Mouse (Mus musculus): ENCODE measurements around the gene Cab39l. TPM values are rescaled to one million over a fixed set of nuclear protein-coding genes. Genes with fewer than 3 reads are reported as not detected.

Gene Cab39l
- polyA plus RNA-seq, 2 experiments: 8.4 to 30.0 TPM

DNA sequence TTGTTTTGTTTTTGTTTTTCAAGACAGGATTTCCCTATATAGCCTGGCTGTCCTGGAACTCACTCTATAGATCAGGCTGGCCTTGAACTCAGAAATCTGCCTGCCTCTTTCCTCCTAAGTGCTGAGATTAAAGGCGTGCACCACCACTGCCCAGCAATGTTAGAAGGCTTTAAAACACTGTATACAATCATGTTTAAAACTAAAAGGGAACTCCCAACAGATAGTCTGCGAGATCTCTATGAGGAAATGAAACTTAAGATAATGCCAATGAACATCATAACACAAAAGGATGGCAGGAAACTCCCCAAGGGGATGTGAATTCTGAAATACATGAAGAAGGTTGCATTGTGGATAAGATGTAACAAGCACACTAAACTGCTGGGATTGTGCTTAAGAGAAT lies 2.3 kb upstream of the Cab39l start:
- DNase-seq (ENCODE audit: low read depth in 3 of 3, low spot score in 3 of 3) (no peak), ATAC-seq (ENCODE audit: insufficient read depth) (no peak)
- H3K27ac ChIP-seq: no peak overlapping the region
- no peak overlapping the region for H3K4me3 ChIP-seq (ENCODE audit: insufficient read depth in 1 of 2, low read depth in 2 of 2, low read length in 2 of 2)
- no peak overlapping the region for H3K9ac ChIP-seq (replicated peaks)
- TF ChIP-seq EP300 (IDR thresholded peaks at IDR 0.05; ENCODE audit: low read depth): no peak
- no peak for TF ChIP-seq CTCF (IDR thresholded peaks at IDR 0.05; ENCODE audit: low read depth)
- peaks cover 4 to 7% of the 10 kb centered on the region in 2 experiments for H3K4me1 ChIP-seq (replicated peaks; ENCODE audit: control insufficient read depth in 2 of 2, insufficient read depth in 2 of 2, low read length in 1 of 2)
- WGBS (ENCODE audit: insufficient replicate concordance): 50% methylated on average over 2 of the region's 2 CpGs
- H3K9me3 ChIP-seq (ENCODE audit: control insufficient read depth, low read length): no peaks in the 10 kb centered on the region
- peaks cover 3% of the 10 kb centered on the region for H3K36me3 ChIP-seq (replicated peaks; ENCODE audit: control insufficient read depth, insufficient read depth, low read depth)
- no peaks in the 10 kb centered on the region for H3K27me3 ChIP-seq (ENCODE audit: control insufficient read depth, insufficient read depth, low read length)
- H3K4me2 ChIP-seq (ENCODE audit: low read depth): peak overlapping the region; percentile 70; the same call in 1 of the 2 replicates

DNA sequence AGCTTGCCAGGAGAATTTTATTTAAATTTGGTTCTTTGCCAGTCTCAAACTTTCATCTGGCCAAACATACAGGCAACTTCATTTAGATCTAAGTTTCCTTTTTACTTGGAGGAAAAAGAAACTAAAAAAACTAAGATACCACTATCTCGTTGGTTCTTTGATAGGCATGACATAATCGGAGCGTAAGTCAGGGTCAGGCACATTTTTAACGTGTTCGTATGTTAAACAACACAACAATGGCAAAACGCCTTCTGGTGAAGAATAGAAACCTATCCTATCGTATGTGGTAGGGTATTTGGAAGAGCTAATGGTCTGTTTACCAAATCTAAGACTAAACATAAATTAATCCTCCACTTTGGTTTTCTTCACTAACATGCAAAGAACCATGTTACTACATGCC lies 733 bp upstream of the Cab39l start:
- 2% methylated on average over 7 of the region's 7 CpGs for WGBS (ENCODE audit: insufficient replicate concordance)
- DNase-seq (ENCODE audit: low read depth in 3 of 3, low spot score in 3 of 3) (no peak), ATAC-seq (ENCODE audit: insufficient read depth) (no peak)

DNA sequence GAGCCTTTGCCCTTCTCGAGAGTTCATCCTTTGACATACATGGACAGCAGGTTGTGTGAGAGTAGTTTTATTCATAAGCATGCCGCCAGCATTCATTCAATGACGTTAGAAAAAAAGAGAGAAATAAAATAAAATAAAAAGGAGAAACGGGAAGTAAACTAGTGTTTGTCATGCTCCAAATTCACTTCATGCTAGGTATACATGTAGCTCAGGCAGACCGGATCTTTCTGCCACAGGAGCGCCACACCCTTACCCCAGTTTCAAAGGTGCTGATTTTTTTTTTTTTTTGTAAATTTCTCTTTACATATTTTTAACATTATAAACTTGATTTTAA lies 667 bp downstream of the Cab39l start:
- WGBS (ENCODE audit: insufficient replicate concordance): 2% methylated on average over 6 of the region's 6 CpGs
- Histone ChIP-seq H3K4me2 (ENCODE audit: low read depth) (peak overlapping the region; percentile 85), H3K27me3 (ENCODE audit: control insufficient read depth, insufficient read depth, low read length) (no peaks in the 10 kb centered on the region), H3K9me3 (ENCODE audit: control insufficient read depth, low read length) (no peaks in the 10 kb centered on the region), H3K4me3 (ENCODE audit: insufficient read depth in 1 of 2, low read depth in 2 of 2, low read length in 2 of 2) (peak overlapping the region; percentile 92 to 96), H3K4me1 (replicated peaks; ENCODE audit: control insufficient read depth in 2 of 2, insufficient read depth in 2 of 2, low read length in 1 of 2) (peaks cover 4 to 7% of the 10 kb centered on the region in 2 experiments), H3K27ac (peak overlapping the region; percentile 82), H3K36me3 (replicated peaks; ENCODE audit: control insufficient read depth, insufficient read depth, low read depth) (peaks cover 3% of the 10 kb centered on the region), H3K9ac (replicated peaks) (peak overlapping the region; percentile 95)
- TF ChIP-seq CTCF (IDR thresholded peaks at IDR 0.05; ENCODE audit: low read depth): no peak
- TF ChIP-seq EP300 (IDR thresholded peaks at IDR 0.05; ENCODE audit: low read depth): no peak
- no peak for ATAC-seq (ENCODE audit: insufficient read depth)
- DNase-seq (ENCODE audit: low read depth in 3 of 3, low spot score in 3 of 3): peak in 1 of 3 experiments; percentile 29

More for the DNA sequence above, 733 bp upstream of the Cab39l start:
- H3K36me3 ChIP-seq (replicated peaks; ENCODE audit: control insufficient read depth, insufficient read depth, low read depth): peaks cover 3% of the 10 kb centered on the region
- H3K27me3 ChIP-seq (ENCODE audit: control insufficient read depth, insufficient read depth, low read length): no peaks in the 10 kb centered on the region
- peak overlapping the region; percentile 70 for H3K4me2 ChIP-seq (ENCODE audit: low read depth)
- H3K9ac ChIP-seq (replicated peaks): peak overlapping the region; percentile 95
- H3K9me3 ChIP-seq (ENCODE audit: control insufficient read depth, low read length): no peaks in the 10 kb centered on the region
- H3K27ac ChIP-seq: peak overlapping the region; percentile 82
- peaks cover 4 to 7% of the 10 kb centered on the region in 2 experiments for H3K4me1 ChIP-seq (replicated peaks; ENCODE audit: control insufficient read depth in 2 of 2, insufficient read depth in 2 of 2, low read length in 1 of 2)
- H3K4me3 ChIP-seq (ENCODE audit: insufficient read depth in 1 of 2, low read depth in 2 of 2, low read length in 2 of 2): peak overlapping the region; percentile 79 to 92
- TF ChIP-seq EP300 (IDR thresholded peaks at IDR 0.05; ENCODE audit: low read depth): no peak
- no peak for TF ChIP-seq CTCF (IDR thresholded peaks at IDR 0.05; ENCODE audit: low read depth)

DNA sequence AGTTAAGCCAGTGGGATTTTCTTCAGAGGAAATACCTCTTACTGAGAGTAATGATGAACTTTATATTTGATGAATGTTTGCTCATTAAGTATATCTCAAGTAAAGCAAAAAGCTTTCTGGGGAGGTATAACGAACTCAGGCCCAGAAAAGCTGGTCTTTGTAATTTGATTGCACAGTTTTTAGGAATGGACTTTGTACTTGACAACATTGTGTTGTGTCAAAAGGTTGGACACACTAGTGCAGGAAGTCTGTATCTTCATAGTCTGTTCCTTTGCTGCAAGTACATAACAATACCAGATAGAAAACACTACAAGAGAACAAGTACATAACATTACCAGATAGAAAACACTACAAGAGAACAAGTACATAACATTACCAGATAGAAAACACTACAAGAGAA lies 4.6 kb downstream of the Cab39l start:
- no peak overlapping the region for H3K27ac ChIP-seq
- TF ChIP-seq CTCF (IDR thresholded peaks at IDR 0.05; ENCODE audit: low read depth) (no peak), EP300 (IDR thresholded peaks at IDR 0.05; ENCODE audit: low read depth) (no peak)

DNA sequence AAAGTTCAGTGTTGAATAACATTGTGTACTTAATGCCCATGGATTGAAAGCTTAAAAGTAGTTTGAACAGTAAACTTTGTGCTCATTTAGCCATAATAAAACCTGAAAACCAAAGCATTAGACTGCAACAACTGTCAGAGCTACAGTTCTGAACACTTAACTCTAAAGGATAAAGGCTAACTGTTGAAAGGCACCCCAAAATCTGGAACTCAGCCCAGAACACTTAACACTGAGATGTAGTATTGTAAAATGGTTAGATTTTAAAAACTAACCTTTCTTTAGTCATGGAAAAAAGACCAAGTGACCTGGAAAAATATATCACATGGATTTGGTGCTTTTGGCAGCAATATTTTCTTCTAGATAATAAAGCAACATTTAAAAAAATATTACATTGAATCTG lies 7.2 kb downstream of the Cab39l start:
- H3K4me3 ChIP-seq (ENCODE audit: insufficient read depth in 1 of 2, low read depth in 2 of 2, low read length in 2 of 2): no peak overlapping the region
- TF ChIP-seq EP300 (IDR thresholded peaks at IDR 0.05; ENCODE audit: low read depth) (no peak), CTCF (IDR thresholded peaks at IDR 0.05; ENCODE audit: low read depth) (no peak)

More for the DNA sequence above, 4.6 kb downstream of the Cab39l start:
- Histone ChIP-seq H3K36me3 (replicated peaks; ENCODE audit: control insufficient read depth, insufficient read depth, low read depth) (no peaks in the 10 kb centered on the region), H3K4me2 (ENCODE audit: low read depth) (no peak overlapping the region), H3K4me1 (replicated peaks; ENCODE audit: control insufficient read depth in 2 of 2, insufficient read depth in 2 of 2, low read length in 1 of 2) (peaks cover 2 to 3% of the 10 kb centered on the region in 2 experiments), H3K27me3 (ENCODE audit: control insufficient read depth, insufficient read depth, low read length) (no peaks in the 10 kb centered on the region), H3K9me3 (ENCODE audit: control insufficient read depth, low read length) (no peaks in the 10 kb centered on the region), H3K9ac (replicated peaks) (no peak overlapping the region), H3K4me3 (ENCODE audit: insufficient read depth in 1 of 2, low read depth in 2 of 2, low read length in 2 of 2) (no peak overlapping the region)
- WGBS (ENCODE audit: insufficient replicate concordance): 70% methylated on average over 1 of the region's 1 CpGs
- no peak for ATAC-seq (ENCODE audit: insufficient read depth)
- DNase-seq (ENCODE audit: low read depth in 3 of 3, low spot score in 3 of 3): no peak

More for the DNA sequence above, 7.2 kb downstream of the Cab39l start:
- ATAC-seq (ENCODE audit: insufficient read depth) (no peak), DNase-seq (ENCODE audit: low read depth in 3 of 3, low spot score in 3 of 3) (no peak)
- no peak overlapping the region for H3K4me2 ChIP-seq (ENCODE audit: low read depth)
- no peak overlapping the region for H3K27ac ChIP-seq
- H3K9me3 ChIP-seq (ENCODE audit: control insufficient read depth, low read length): no peaks in the 10 kb centered on the region
- H3K4me1 ChIP-seq (replicated peaks; ENCODE audit: control insufficient read depth in 2 of 2, insufficient read depth in 2 of 2, low read length in 1 of 2): no peaks in the 10 kb centered on the region; a peak in 1 of 4 replicates
- H3K27me3 ChIP-seq (ENCODE audit: control insufficient read depth, insufficient read depth, low read length): no peaks in the 10 kb centered on the region
- H3K36me3 ChIP-seq (replicated peaks; ENCODE audit: control insufficient read depth, insufficient read depth, low read depth): no peaks in the 10 kb centered on the region
- no peak overlapping the region for H3K9ac ChIP-seq (replicated peaks)

Measured in liver, embryonic 14.5 days (tissue).